Mouse (Mus musculus) lung, postnatal 0 days (tissue): ENCODE data around the gene Zfp335.

Source experiments
- CTCF ChIP-seq: IDR thresholded peaks from 2 replicates; pipeline ENCODE4 v1.5.1; 2016; ENCODE audit warnings: antibody characterized with exemption, mild to moderate bottlenecking
- EP300 ChIP-seq: IDR thresholded peaks from 2 replicates; pipeline ENCODE4 v1.6.1; 2016; ENCODE audit warnings: antibody characterized with exemption, mild to moderate bottlenecking, control low read depth

DNA sequence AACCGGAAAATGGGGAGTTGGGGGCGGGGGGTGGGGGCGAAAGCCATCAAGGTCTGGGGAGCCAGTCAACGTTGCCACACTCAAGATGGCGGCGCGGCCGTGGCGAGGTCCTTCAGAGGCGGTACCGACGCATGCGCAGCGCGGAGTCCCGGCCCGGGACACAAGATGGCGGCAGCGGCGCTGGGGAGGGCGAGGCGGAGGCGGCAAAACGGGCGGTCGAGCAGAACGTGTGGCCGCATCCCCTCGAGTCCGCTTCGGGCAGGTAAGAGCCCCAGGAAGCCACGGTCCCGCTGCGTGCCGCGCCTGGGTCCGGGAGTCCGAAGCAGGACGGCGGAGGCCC is 32.4 kb downstream of the Zfp335 start, which contains the start of gene Pcif1:
- TF ChIP-seq CTCF = peak; percentile 20; the same call in 1 of the 2 replicates
- no peak for TF ChIP-seq EP300
